Mouse (Mus musculus): ENCODE measurements around the gene Cysltr2.

Gene Cysltr2

GRCm38 (mm10) chr14:72983456-72983855, 65.5 kb downstream of the Cysltr2 start:
- peak; percentile 77 for DNase-seq

GRCm38 (mm10) chr14:72982981-72983436, 65.9 kb downstream of the Cysltr2 start:
- peak; percentile 8 for DNase-seq

- no peak for DNase-seq
Measured at GRCm38 (mm10) chr14:72980761-72981160, 68.2 kb downstream of the Cysltr2 start.

- DNase-seq: no peak
Measured at GRCm38 (mm10) chr14:72980106-72980505, 68.8 kb downstream of the Cysltr2 start.

- no peak for DNase-seq
Measured at GRCm38 (mm10) chr14:72976111-72976510, 72.8 kb downstream of the Cysltr2 start.
